Mouse (Mus musculus) limb, embryonic 13.5 days (tissue): Measurements from ENCODE around the gene Ccdc92b. TPM values are rescaled to one million over a fixed set of nuclear protein-coding genes. Genes with fewer than 3 reads are reported as not detected.
A peak's percentile ranks its signal among the peaks of the same experiment; 100 is the strongest.

Experiments used
- ATAC-seq: fragments of 200-750 bp; cut with Nextera tagmentation; 2 replicates; pipeline ENCODE4 v1.8.0; 2017; ENCODE audit warnings: low read depth, moderate number of reproducible peaks, moderate TSS enrichment; ENCODE audit not compliant: low FRiP score
- H3K27ac ChIP-seq: fragments of 300-500 bp; sonication (generic); 2 replicates; pipeline ENCODE4 v1.5.1; 2015; ENCODE audit warnings: inconsistent platforms, mild to moderate bottlenecking, moderate library complexity
- H3K27me3 ChIP-seq: fragments of 300-500 bp; sonication (generic); 2 replicates; pipeline ENCODE4 v1.6.1; 2015; ENCODE audit warnings: mild to moderate bottlenecking, inconsistent platforms
- H3K36me3 ChIP-seq: fragments of 300-500 bp; sonication (generic); 2 replicates; pipeline ENCODE4 v1.6.1; 2015; ENCODE audit warnings: inconsistent platforms, mild to moderate bottlenecking, moderate library complexity
- H3K4me1 ChIP-seq: fragments of 300-500 bp; sonication (generic); 2 replicates; pipeline ENCODE4 v1.6.1; 2015; ENCODE audit warnings: inconsistent platforms
- H3K4me2 ChIP-seq: fragments of 300-500 bp; sonication (generic); replicated peaks from 2 replicates; pipeline ENCODE4 v1.6.1; 2015; ENCODE audit warnings: inconsistent platforms, mild to moderate bottlenecking, moderate library complexity
- H3K4me3 ChIP-seq: fragments of 300-500 bp; sonication (generic); 2 replicates; pipeline ENCODE4 v1.5.1; 2015; ENCODE audit warnings: moderate library complexity, mild to moderate bottlenecking, inconsistent platforms
- H3K9ac ChIP-seq: fragments of 300-500 bp; sonication (generic); 2 replicates; pipeline ENCODE4 v1.6.1; 2015; ENCODE audit warnings: mild to moderate bottlenecking, inconsistent platforms
- H3K9me3 ChIP-seq: fragments of 300-500 bp; sonication (generic); 2 replicates; pipeline ENCODE4 v1.6.1; 2016; ENCODE audit warnings: inconsistent platforms
- WGBS: fragments of 180-500 bp; shearing (Covaris S2); methylation state at CpG from one replicate; pipeline ENCODE4 v1.1.7; 2015; 5-methylcytosine and 5-hydroxymethylcytosine counted together
- polyA plus RNA-seq: library from polyadenylated mRNA; unstranded; fragments of >200 nt; fragmentation: Nextera tagmentation; extraction: Ambion mirVana; gene quantifications from 2 replicates; pipeline ENCODE4 v1.2.1, GENCODE M21; 2015

The Ccdc92b gene
- polyA plus RNA-seq, 1 experiment from 2014 or later: 0.33 TPM

DNA sequence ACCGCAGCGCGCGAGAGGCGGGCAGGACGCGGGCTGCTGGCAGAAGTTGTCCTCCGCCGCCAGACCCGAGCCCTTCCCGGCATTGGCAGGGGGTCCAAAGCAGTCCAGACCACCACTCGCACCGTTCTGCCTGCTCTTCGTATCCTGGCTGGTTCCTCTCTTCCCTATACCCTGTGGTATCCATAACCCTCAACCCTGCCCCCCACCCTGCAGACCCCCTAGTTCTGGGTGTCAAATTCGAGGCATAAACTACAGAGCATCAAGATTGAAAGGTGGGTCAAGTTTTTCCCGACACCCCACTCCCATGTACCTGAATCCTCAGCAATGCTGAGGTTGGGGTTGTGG lies 523 bp downstream of the Ccdc92b start:
- WGBS: 2% methylated on average over 16 of the region's 16 CpGs
- peaks cover 60% of the 10 kb centered on the region for H3K27me3 ChIP-seq

DNA sequence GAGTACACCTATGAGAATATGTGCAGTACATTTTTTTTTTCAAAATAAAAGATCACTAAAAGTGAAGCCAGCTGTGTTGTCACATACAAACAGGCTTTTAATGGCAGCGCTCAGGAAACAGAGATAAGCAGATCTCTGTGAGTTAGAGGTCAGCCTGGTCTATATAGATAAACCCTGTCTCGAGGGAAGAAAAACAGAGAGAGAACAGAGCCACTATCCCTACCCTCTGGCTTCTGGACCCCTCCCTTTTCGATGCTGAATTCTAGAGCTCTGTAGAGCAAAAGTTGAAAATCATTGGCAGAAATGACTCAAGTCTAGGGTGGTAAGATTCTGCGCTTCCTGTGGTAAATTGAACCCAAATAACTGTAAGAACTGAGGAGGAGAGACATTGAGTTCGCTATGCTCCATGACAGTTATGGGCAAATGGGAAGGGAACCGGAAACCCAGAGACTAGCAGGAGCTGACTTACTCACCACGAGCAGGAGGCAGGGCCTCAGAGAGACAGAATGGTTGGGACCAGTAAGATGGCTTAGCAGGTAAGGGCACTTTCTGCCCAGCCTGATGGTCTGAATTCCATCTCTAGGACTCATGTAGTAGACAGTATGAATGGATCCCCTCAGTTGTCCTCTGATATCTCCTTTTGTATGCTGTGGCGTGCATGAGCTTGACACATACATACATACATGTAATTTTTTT lies 2.7 kb downstream of the Ccdc92b start:
- Histone ChIP-seq H3K9ac (no peak overlapping the region), H3K4me2 (no peak overlapping the region), H3K27me3 (peaks cover 49% of the 10 kb centered on the region), H3K27ac (no peak overlapping the region), H3K4me3 (no peak overlapping the region), H3K36me3 (no peaks in the 10 kb centered on the region), H3K9me3 (no peaks in the 10 kb centered on the region), H3K4me1 (peaks cover 6% of the 10 kb centered on the region; the same call in 1 of the 2 replicates)
- 72% methylated on average over 8 of the region's 8 CpGs for WGBS
- ATAC-seq: no peak

More for the DNA sequence above, 523 bp downstream of the Ccdc92b start:
- Histone ChIP-seq H3K27ac (no peak overlapping the region), H3K4me2 (peak overlapping the region; percentile 60), H3K9ac (no peak overlapping the region), H3K4me1 (peaks cover 6% of the 10 kb centered on the region; the same call in 1 of the 2 replicates), H3K4me3 (peak overlapping the region; percentile 33), H3K9me3 (no peaks in the 10 kb centered on the region), H3K36me3 (no peaks in the 10 kb centered on the region)
- ATAC-seq: peak; percentile 11; the same call in 1 of the 2 replicates

DNA sequence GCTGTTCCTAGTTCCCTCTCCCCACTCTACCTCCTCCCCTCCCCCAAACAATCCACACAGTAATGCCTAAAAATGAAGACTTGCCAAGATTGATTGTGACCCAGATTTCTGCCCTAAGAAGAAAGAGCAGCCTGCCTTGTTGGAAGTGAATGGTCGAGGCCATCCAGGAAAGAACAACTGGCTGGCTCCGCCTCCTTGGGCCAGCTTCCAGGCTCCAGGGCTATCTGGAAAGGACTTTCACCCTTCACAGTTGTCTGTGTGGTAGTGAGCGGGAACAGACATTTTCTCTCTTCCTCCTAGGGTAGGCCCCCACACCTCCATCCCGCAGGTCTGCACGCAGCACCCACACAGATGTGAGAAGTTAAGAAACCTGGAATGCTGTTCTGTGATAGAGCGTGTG lies 4.3 kb downstream of the Ccdc92b start:
- no peak overlapping the region for H3K4me3 ChIP-seq
- no peak overlapping the region for H3K27ac ChIP-seq
- no peak for ATAC-seq
- no peaks in the 10 kb centered on the region for H3K36me3 ChIP-seq
- H3K27me3 ChIP-seq: peaks cover 38% of the 10 kb centered on the region
- peaks cover 6% of the 10 kb centered on the region; the same call in 1 of the 2 replicates for H3K4me1 ChIP-seq
- no peaks in the 10 kb centered on the region for H3K9me3 ChIP-seq
- H3K9ac ChIP-seq: no peak overlapping the region
- H3K4me2 ChIP-seq: no peak overlapping the region
- 71% methylated on average over 6 of the region's 6 CpGs for WGBS

DNA sequence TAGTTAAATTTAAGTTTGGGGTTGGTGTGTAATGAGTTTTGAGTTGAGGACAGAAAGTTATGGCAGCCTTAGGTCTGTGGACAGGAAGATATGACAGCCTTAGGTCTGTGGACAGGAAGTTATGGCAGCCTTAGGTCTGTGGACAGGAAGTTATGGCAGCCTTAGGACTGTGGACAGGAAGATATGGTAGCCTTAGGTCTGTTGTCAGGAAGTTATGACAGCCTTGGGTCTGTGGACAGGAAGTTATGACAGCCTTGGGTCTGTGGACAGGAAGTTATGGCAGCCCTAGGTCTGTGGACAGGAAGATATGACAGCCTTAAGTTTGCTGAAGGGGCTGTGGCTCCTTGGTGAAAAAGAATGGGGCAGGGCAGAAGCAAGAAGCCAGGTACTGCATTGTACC lies 5.9 kb downstream of the Ccdc92b start:
- no peaks in the 10 kb centered on the region for H3K36me3 ChIP-seq
- no peak overlapping the region for H3K4me3 ChIP-seq
- H3K9me3 ChIP-seq: no peaks in the 10 kb centered on the region
- H3K4me1 ChIP-seq: no peaks in the 10 kb centered on the region
- no peak for ATAC-seq
- H3K27ac ChIP-seq: no peak overlapping the region
- H3K27me3 ChIP-seq: peaks cover 26% of the 10 kb centered on the region
- H3K9ac ChIP-seq: no peak overlapping the region
- no peak overlapping the region for H3K4me2 ChIP-seq

DNA sequence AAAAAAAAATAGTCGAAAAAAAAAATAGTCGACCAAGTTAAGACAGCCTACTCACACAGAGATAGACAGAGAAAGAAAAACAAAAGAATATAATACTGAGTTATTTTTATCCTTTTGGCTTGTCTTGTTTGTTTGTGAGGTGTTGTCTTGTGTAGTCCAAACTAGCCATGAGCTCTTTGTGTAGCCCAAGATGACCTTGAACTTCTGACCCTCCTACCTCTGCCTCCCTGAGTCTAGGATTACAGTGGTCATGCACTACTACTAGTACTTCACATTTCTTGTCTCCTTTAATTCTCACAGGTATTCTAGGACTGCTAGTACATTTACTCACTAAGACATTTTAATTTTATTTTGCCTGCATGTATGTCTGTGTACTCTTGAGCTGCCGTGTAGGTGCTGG lies 8.1 kb downstream of the Ccdc92b start:
- WGBS: 73% methylated on average over 3 of the region's 3 CpGs
- no peak for ATAC-seq

DNA sequence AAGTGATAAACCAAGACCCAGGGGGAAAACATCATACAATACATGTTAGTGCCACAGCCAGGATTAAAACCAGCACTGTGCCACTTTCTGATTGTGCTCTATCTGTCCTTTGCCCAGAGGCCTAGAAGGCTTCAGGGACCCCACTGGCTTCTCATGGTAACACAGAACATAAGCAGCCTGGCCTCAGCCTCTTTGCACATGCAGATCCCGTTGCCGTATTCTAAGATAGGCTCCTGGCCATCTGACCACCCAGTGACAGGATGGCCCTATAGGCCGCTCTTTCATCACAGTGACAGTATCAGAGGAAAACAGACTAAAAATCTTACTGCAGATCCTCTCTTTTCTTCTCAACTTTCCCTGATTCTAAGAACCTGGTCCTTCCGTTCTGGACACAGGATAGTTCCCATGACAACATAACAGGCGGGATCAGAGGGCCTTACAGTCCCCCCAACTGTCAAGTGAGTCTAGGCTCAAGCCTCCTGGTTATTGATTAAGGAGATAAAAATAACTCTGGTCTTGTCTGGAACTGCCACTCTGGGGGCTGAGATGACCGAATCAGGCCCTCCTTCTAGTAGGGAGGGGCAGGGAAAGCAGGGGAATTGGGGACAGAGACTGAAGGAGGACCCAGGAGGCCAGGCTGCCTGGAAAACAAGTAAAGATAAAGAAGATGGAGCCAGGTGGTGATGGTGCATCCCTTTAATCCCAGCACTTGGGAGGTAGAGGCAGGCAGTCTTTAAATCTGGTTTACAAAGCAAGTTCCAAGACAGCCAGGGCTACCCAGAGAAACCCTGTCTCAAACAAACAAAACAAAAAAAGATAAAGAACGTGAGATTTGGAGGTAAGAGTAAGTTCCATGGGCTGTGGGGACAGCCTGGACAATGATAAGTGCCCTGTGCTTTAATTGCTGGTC lies 12.7 kb downstream of the Ccdc92b start:
- H3K27ac ChIP-seq: no peak overlapping the region
- H3K9ac ChIP-seq: no peak overlapping the region
- 0 out of 2 replicates have a peak, but pooled peaks cover 8% of the 10 kb centered on the region for H3K27me3 ChIP-seq
- no peak for ATAC-seq
- 68% methylated on average over 7 of the region's 7 CpGs for WGBS
- H3K36me3 ChIP-seq: no peaks in the 10 kb centered on the region
- H3K4me3 ChIP-seq: no peak overlapping the region
- peaks cover under 1% of the 10 kb centered on the region for H3K4me1 ChIP-seq
- no peaks in the 10 kb centered on the region for H3K9me3 ChIP-seq
- H3K4me2 ChIP-seq: no peak overlapping the region

More for the DNA sequence above, 8.1 kb downstream of the Ccdc92b start:
- Histone ChIP-seq H3K4me1 (no peaks in the 10 kb centered on the region), H3K9ac (no peak overlapping the region), H3K4me3 (no peak overlapping the region), H3K9me3 (no peaks in the 10 kb centered on the region), H3K27me3 (peaks cover 5% of the 10 kb centered on the region; the same call in 1 of the 2 replicates), H3K27ac (no peak overlapping the region), H3K4me2 (no peak overlapping the region), H3K36me3 (no peaks in the 10 kb centered on the region)

DNA sequence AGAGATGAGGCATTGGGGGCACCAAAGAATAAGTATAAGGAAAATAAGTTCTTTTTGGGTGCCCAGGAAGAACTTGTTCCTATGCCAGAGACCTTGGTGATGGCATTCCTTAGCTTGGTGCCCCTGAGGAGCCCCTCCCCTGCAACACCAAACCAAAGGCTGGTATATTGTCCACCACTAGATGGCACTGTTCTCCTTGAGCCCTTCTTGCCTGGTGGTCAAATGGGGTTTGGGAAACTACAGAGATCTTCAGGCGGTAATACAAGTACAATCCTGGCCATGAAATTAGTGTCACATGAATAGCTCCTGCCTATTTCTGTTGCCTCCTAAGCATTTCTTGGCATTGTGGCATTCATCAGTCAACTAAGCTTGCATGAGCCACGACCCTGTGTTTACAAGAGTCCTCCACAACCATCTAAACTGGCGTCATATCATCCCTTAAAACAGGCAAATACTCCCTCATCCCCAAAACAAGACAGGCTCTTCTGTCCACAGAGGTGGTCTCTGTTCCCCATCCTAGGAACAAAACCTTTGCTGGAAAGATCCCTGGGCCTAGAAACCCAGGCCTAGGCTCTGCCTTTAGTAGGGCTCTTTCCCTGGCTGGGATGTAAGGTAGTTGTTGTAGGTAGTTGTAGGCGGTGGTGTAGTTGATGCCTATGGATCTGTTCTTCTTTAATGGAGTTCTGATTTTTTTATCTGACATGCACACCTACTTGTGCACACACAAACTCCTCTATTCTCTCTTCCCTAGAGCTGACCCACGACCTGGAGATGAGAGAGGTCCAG lies 15.3 kb downstream of the Ccdc92b start:
- peaks cover 16% of the 10 kb centered on the region for H3K4me1 ChIP-seq
- no peaks in the 10 kb centered on the region for H3K9me3 ChIP-seq
- H3K4me2 ChIP-seq: no peak overlapping the region
- no peak for ATAC-seq
- peaks cover 15% of the 10 kb centered on the region for H3K27me3 ChIP-seq
- 66% methylated on average over 5 of the region's 5 CpGs for WGBS
- H3K27ac ChIP-seq: no peak overlapping the region
- no peak overlapping the region for H3K9ac ChIP-seq
- H3K36me3 ChIP-seq: no peaks in the 10 kb centered on the region
- H3K4me3 ChIP-seq: no peak overlapping the region

DNA sequence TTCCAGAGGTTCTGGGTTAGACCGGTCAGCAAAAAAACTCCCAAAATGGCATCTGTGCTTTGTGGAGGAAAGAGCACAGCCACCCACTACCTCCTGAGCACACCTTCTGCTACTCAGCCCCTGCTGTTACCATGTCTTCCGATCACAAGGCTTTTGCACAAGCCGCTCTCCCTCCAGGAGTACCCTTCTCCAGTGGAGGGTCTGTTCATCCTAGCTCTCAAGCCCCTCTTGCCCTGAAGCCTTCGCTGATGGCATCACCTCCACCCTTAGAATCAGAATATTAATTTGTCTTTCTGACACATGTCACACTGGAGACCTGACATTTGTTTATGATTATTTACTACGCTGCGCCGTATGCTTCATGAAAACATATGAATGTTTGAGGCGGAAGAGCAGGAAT lies 18.1 kb downstream of the Ccdc92b start:
- H3K36me3 ChIP-seq: no peaks in the 10 kb centered on the region
- ATAC-seq: no peak
- peak overlapping the region; percentile 88 for H3K9ac ChIP-seq
- H3K27me3 ChIP-seq: peaks cover 22% of the 10 kb centered on the region
- H3K4me3 ChIP-seq: peak overlapping the region; percentile 77
- no peak overlapping the region for H3K27ac ChIP-seq
- H3K4me1 ChIP-seq: peaks cover 16% of the 10 kb centered on the region
- 21% methylated on average over 8 of the region's 8 CpGs for WGBS
- H3K9me3 ChIP-seq: no peaks in the 10 kb centered on the region
- peak overlapping the region; percentile 81 for H3K4me2 ChIP-seq

DNA sequence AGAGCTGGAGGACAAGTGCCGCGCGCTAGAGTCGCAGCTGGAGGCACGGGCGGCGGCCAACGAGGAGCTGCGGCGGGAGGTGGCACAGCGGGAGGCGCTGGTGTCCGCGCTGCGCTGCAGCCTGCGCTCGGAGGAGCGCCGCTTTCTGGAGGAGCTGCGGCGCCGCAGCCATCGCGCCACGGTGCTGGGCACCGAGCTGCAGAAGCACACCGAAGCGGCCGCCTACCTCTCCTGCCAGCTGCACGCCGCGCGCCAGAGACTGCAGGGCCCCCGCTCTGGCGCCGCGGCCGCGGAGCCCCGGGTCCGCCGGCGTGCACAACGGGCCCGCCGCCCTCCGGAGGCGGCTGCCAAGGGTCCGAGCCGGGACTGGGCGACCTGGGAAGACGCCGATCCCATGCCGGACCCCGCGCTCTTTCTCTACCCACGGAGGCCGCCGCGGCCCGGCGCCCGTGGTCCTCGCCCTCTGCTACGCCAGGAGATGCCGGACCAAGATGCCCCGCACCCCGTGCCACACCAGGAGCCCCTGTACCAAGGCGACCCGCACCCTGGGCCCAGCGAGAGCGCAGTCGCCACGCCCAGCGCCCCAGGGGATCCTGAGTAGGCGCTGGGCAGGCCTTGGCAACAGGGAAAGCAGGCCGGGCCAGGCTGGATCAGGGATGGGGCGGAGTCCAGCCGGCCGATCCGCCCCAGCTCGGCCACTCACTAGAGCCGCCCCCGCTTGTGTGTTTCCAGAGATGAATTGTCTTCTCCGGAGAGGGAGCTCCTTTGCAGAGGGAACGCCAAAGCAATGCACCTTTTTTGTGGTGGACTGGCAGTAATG lies 18.8 kb downstream of the Ccdc92b start:
- H3K4me3 ChIP-seq: peak overlapping the region; percentile 77
- H3K27me3 ChIP-seq: peaks cover 22% of the 10 kb centered on the region
- H3K4me2 ChIP-seq: peak overlapping the region; percentile 81
- no peaks in the 10 kb centered on the region for H3K9me3 ChIP-seq
- H3K27ac ChIP-seq: peak overlapping the region; percentile 85
- peak overlapping the region; percentile 88 for H3K9ac ChIP-seq
- peaks cover 16% of the 10 kb centered on the region for H3K4me1 ChIP-seq
- ATAC-seq: peak; percentile 91
- H3K36me3 ChIP-seq: no peaks in the 10 kb centered on the region
- under 1% methylated on average over 79 of the region's 86 CpGs for WGBS

DNA sequence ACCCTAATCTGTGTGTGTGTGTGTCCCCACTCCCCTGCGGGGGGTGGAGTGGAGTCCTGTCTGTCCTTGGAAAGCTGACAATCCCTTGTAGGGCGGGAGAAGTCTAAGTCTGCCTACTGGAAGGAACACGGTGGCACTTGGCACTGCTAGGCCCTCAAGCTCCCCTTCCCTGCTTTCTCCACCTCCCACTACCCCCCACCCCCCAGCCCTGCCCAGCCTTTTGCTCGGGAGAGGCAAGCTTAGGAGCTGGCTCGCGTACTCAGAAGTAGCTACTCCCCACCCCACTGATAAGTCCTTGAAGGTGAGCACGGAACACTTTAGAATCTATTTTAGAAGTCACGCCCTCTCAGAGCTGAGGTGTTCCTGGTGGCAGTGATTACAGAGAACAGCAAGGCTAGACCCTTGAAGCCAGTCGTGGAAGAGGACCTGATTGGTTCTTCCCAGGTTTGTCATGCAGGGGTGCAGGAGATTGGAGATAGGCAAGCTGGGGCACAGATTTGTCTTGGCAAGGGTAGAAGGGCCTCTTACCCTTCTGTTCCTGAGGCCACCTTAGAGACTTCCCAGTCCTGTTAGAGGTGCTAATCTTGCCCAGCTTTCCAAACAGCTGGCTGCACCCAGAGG lies 19.5 kb downstream of the Ccdc92b start:
- peak overlapping the region; percentile 77 for H3K4me3 ChIP-seq
- no peaks in the 10 kb centered on the region for H3K9me3 ChIP-seq
- whole genome bisulfite sequencing: 10% methylated on average over 9 of the region's 9 CpGs
- H3K36me3 ChIP-seq: no peaks in the 10 kb centered on the region
- ATAC-seq: peak; percentile 41
- peak overlapping the region; percentile 85 for H3K27ac ChIP-seq
- H3K9ac ChIP-seq: peak overlapping the region; percentile 88
- peak overlapping the region; percentile 81 for H3K4me2 ChIP-seq
- H3K4me1 ChIP-seq: peaks cover 16% of the 10 kb centered on the region
- H3K27me3 ChIP-seq: peaks cover 22% of the 10 kb centered on the region

DNA sequence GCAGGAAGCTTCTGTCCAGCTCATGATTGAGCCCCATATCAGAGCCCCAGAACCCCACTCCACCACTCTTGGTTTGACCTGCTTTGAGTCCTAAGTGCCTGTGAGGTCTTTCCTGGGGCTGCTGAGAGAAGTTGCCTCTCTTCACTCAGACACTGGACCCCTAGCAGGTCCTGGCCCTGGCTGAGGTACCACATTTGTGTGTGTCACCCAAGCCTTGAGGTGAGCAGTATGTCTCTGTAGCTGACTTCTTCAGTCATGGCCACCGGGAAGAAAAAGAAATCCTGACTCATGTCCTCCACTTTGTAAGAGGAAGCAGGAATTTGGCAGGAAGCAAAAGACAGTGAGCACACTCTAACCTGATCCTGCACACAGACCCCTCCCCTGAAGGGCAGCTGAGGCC lies 20.2 kb downstream of the Ccdc92b start:
- H3K9ac ChIP-seq: no peak overlapping the region
- H3K4me3 ChIP-seq: no peak overlapping the region
- H3K27me3 ChIP-seq: peaks cover 22% of the 10 kb centered on the region
- ATAC-seq: no peak
- 67% methylated on average over 1 of the region's 1 CpGs for WGBS
- no peaks in the 10 kb centered on the region for H3K9me3 ChIP-seq
- H3K27ac ChIP-seq: no peak overlapping the region
- H3K36me3 ChIP-seq: no peaks in the 10 kb centered on the region
- peaks cover 16% of the 10 kb centered on the region for H3K4me1 ChIP-seq
- H3K4me2 ChIP-seq: no peak overlapping the region
